Mouse (Mus musculus) frontal cortex, postnatal 14 days (tissue): ENCODE measurements at regions not wholly inside any gene's neighbourhood (a gene's known extent, or its start where the extent isn't known, plus 50 kb on each side); places are given as distances from the start of the nearest gene placed in this dataset.

Source experiments
- DNase-seq, 2 experiments: peaks; one replicate each; pipeline ENCODE4 v3.0.0; 2022; ENCODE audit warnings: low spot score in 2 of 2

GRCm38 (mm10) chr16:74598361-74598760, 186.7 kb upstream of the Robo2 start:
- no peak for DNase-seq

GRCm38 (mm10) chr16:74597735-74598340, 186.2 kb upstream of the Robo2 start:
- DNase-seq: no peak

DNA sequence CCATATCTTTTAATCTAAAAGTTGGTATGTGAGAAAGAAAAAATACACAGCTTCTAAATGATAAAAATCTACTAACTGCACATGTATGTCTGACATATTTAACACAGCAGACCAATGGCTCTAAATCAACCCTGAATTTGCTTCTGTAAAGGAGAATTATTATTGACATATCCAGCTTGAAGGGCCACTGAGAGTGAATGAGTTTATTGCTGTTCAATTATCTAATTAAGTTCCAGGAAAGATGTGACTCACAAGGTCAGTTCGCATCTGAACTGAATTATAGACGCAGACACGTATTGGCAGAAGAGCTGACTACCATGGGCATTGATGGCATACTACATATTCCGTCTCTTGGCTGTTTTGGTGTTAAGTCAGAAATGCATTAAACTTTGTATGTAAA, 180.3 kb upstream of the Robo2 start:
- DNase-seq: no peak

DNA sequence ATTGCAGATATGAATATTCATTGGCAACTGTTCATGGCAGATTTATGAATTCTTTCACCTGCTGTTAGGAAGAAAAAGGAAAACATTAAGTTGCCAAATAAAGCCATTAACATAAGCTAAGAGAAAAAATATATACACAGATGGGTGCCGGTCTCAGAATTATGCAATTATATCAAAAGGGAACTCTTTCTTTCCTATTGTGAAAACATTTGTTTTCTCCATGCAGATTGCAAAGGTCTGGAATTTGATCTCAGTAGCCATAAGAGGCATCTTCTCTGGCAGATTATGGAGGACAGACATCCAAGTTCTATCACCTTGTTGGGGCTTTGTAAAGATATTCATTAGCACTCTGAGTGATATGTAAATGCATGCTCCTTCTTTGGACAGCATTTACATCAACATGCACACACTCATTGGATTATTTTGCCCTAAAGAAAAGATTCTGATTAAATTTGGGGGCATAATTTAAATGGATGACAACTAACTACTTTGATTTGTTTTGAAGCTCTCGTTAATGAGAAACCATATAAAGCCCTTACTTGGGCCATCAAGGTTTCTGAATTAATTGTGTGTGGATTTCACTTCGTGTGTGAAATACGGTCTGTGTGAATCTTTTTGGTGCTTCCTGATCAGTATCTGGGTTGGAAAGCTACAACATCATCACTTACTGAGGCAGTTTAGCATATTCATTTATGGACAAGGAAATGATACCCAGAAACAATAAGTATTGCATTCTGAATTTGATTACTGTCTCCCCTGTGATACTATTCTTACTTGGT, 171.2 kb upstream of the Robo2 start:
- DNase-seq: no peak

GRCm38 (mm10) chr16:74548374-74548773, 136.7 kb upstream of the Robo2 start:
- no peak for DNase-seq

DNA sequence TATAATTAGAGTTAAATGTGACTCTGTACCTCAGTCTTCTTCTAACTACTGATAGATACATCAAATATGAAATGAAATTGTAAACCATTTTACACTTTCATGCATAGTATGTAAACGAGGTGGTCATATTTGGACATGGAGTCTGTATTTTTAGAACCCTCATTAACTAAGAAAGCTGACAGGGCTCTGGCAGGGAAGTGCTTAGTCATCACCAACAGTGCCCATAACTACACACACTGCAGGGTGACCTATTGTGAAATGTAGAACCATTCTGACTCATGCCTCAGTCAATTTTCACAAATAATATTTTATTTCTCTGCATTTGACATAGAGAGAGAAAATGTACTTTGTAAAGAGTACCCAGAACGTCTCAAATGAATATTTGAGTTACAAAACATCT, 118.9 kb upstream of the Robo2 start:
- no peak for DNase-seq

GRCm38 (mm10) chr16:74528245-74528644, 116.6 kb upstream of the Robo2 start:
- no peak for DNase-seq

GRCm38 (mm10) chr16:74526521-74526920, 114.9 kb upstream of the Robo2 start:
- no peak for DNase-seq

GRCm38 (mm10) chr16:74520501-74520900, 108.9 kb upstream of the Robo2 start:
- DNase-seq: no peak

GRCm38 (mm10) chr16:74517888-74518287, 106.3 kb upstream of the Robo2 start:
- no peak for DNase-seq

DNA sequence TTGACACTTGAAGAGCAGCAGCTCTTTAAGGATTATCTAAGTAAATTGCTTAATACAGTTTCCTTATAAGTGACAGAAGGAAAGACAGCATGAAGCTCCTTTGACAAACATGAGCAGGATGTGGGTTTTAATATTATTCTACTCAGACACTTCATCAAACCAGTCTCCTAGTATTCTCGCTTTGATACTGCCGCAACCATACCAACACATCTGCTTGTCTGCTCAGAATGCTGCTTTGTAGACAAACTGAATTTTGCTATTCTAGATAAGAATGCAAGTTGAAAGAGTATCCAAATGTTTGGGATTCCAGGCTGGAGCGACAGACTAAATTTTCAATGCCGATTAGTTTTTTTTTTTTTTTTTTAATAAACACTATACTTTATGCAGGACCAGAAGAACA, 105.7 kb upstream of the Robo2 start:
- DNase-seq: no peak

GRCm38 (mm10) chr16:74514481-74514880, 102.9 kb upstream of the Robo2 start:
- no peak for DNase-seq

- DNase-seq: no peak
Measured at GRCm38 (mm10) chr16:74510383-74510782, 98.8 kb upstream of the Robo2 start.

- DNase-seq: no peak
Measured at GRCm38 (mm10) chr16:74509489-74509888, 97.9 kb upstream of the Robo2 start.

DNA sequence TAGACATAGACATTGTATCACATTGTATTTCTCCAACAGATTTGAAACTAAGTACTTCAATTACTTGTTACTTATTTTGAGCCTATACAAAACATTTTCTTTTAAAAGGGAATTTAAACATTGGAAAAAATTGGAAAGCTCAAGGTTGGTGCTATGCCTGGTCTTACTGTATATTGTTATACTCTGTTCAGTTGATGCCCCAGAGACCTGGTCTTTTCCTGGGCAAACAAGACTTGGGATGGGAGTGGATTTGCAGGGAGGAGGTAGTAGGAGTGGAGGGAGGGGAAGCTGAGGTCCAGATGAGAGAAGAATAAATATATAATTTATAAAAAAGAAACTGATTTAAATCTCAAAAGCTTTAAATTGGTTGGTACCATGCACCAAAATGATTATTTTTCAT, 95.1 kb upstream of the Robo2 start:
- DNase-seq: no peak

- no peak for DNase-seq
Measured at GRCm38 (mm10) chr16:74506173-74506709, 94.6 kb upstream of the Robo2 start.

GRCm38 (mm10) chr16:74504426-74504825, 92.8 kb upstream of the Robo2 start:
- DNase-seq: no peak

- no peak for DNase-seq
Measured at GRCm38 (mm10) chr16:74500687-74501086, 89.1 kb upstream of the Robo2 start.

DNA sequence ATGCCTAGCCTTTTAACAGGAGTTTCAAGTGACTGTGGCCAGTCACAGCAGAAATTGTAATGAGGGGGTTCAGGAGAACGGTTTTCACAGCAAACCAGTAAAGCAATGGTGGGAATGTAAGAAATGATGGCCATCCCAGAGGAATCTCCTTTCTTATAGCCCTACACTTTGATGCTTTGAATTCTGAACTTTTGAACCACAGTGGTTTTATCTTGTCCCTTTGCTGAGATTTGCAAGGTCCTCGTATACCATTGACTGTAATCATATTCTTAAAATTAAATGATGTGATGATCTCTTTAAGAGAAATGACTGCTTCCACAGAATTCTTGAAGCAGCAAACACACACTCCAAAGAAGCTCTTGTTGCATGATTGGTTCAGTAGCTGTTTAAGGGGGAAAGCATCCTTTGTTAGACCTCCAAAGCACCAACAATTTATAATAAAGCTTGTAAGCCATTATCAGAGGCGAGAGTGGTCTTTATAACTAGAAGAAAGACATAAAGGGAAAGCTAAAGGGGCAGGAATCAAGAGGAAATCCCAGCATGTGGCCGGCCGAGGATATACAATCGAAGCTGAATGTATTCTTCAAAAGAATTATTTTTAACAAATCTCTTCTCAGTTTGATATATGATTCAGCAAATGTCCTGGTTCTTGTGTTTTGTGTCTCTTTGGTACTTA, 56.3 kb upstream of the Robo2 start:
- DNase-seq: no peak

- no peak for DNase-seq
Measured at GRCm38 (mm10) chr16:74467159-74467558, 55.5 kb upstream of the Robo2 start.

GRCm38 (mm10) chr16:74464835-74465234, 53.2 kb upstream of the Robo2 start:
- no peak for DNase-seq

- DNase-seq: no peak
Measured at GRCm38 (mm10) chr16:74464290-74464689, 52.7 kb upstream of the Robo2 start.

DNA sequence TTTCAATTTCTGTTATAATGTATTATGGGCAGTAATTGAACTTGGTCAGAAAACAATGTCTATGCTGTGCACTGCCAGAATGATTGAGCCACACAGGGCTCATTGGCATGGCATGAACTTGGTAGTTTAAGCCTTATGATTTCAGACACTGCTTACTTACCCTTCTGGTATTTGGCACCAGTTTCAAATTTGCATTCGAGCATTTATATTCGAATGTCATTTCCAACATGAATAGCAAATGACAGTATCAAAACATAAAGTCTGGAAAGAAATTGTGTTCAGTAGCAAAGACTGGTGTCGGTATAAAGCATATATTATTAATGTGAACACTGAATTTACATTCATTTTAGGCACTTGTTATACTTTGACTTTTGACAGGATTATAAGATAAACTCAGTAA, 50.8 kb upstream of the Robo2 start:
- DNase-seq: no peak
